Mouse (Mus musculus) layer of hippocampus, adult 2 months (tissue): ENCODE results near the gene Ccdc186. TPM values are rescaled to one million over a fixed set of nuclear protein-coding genes. Genes with fewer than 3 reads are reported as not detected.
A peak's percentile ranks its signal among the peaks of the same experiment; 100 is the strongest.
"Not testable (repeated sequence)": the region's sequence is repeated elsewhere in the genome, so short reads cannot be mapped to it uniquely, and the experiment has no call there.

ENCODE experiments used
- DNase-seq, 2 experiments: peaks; one replicate each; pipeline ENCODE4 v3.0.0; 2022; ENCODE audit warnings: low spot score in 2 of 2
- H3K27ac ChIP-seq: fragments of 200-600 bp; 2 replicates; pipeline ENCODE4 v1.8.1; 2022
- H3K4me3 ChIP-seq: fragments of 200-600 bp; 2 replicates; pipeline ENCODE4 v1.8.1; 2022; ENCODE audit warnings: mild to moderate bottlenecking
- CTCF ChIP-seq: fragments of 200-600 bp; conservative IDR thresholded peaks from 2 replicates; pipeline ENCODE4 v1.8.1; 2022; ENCODE audit warnings: antibody characterized with exemption, mild to moderate bottlenecking, moderate library complexity
- total RNA-seq, 2 experiments: library from RNA; stranded (reverse); gene quantifications; 2 replicates each; pipeline ENCODE4 v1.2.3; 2021

Gene Ccdc186
- total RNA-seq, 2 experiments from 2014 or later, result 49.5 to 51.5 TPM

- H3K27ac ChIP-seq, result no peak overlapping the region
- no peak for TF ChIP-seq CTCF
- H3K4me3 ChIP-seq, result no peak overlapping the region
Observed at GRCm38 (mm10) chr19:56761096-56761495, 60.9 kb downstream of the Ccdc186 start.

GRCm38 (mm10) chr19:56760306-56760940, 61.6 kb downstream of the Ccdc186 start:
- Histone ChIP-seq H3K27ac (no peak overlapping the region), H3K4me3 (no peak overlapping the region)
- TF ChIP-seq CTCF, result no peak
- DNase-seq, result no peak

More at GRCm38 (mm10) chr19:56761096-56761495, 60.9 kb downstream of the Ccdc186 start:
- DNase-seq, result no peak

DNA sequence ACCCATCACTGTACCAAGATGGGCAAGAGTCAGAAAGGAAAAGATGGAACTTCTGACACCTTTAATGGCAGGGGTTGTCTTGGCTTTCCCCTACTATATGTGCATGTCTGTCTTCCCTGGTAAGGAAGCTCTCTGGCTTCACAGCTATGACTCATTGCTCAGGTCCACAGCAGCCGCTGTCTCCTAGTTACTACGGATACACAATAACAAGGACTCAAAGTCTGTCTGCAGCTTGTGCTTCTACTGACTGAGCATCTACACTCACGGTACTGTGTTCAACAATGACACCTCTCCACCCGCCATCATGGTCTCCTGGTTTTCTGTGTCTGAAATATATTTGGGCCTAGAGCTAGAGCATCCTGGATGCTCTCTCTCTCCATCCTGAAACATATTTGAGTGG, 62.2 kb downstream of the Ccdc186 start:
- DNase-seq, result no peak
- Histone ChIP-seq H3K27ac (no peak overlapping the region), H3K4me3 (no peak overlapping the region)
- TF ChIP-seq CTCF, result no peak

GRCm38 (mm10) chr19:56758311-56758710, 63.7 kb downstream of the Ccdc186 start:
- Histone ChIP-seq H3K4me3 (no peak overlapping the region), H3K27ac (no peak overlapping the region)
- no peak for DNase-seq
- no peak for TF ChIP-seq CTCF

DNA sequence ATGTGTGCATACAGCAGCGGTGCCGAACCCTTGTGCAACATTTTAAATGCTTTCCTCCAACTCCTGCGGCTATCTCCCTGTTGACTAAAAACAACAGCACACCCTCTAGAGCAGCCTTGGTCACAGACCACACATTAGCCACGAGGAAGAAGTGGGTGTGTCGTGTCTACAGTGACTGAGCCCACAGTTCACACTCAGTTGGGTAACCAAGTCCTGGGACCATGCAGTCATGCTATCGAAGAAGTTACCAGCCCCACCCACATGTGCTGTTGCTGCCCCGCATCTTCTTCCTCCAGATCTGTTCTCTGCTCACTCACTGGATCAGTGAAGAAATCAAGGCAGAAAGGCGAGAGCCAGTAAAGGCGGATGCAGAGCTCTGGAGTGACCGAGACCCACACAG, 65.6 kb downstream of the Ccdc186 start:
- Histone ChIP-seq H3K4me3 (no peak overlapping the region), H3K27ac (no peak overlapping the region)
- no peak for DNase-seq

DNA sequence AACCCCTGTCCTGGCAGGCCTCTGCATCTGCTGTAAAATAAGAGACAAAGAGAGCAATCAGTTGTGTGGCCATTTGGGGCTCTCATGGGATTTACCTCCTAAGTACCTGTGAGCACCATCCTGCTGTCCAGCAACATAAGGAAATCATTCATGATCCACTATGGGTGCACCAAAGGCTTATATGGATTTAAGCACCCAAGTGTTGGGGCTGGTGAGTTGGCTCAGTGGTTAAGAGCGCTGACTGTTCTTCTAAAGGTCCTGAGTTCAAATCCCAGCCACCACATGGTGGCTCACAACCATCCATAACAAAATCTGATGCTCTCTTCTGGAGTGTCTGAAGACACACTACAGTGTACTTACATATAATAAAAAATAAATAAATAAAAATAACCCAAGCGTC, 67.5 kb downstream of the Ccdc186 start:
- not testable (repeated sequence) for H3K4me3 ChIP-seq, DNase-seq

More for the DNA sequence above, 65.6 kb downstream of the Ccdc186 start:
- no peak for TF ChIP-seq CTCF

GRCm38 (mm10) chr19:56750709-56751108, 71.3 kb downstream of the Ccdc186 start:
- TF ChIP-seq CTCF, result no peak
- Histone ChIP-seq H3K27ac (no peak overlapping the region), H3K4me3 (no peak overlapping the region)
- DNase-seq, result no peak

More for the DNA sequence above, 67.5 kb downstream of the Ccdc186 start:
- not testable (repeated sequence) for H3K27ac ChIP-seq

- no peak for TF ChIP-seq CTCF
- no peak overlapping the region for H3K27ac ChIP-seq
- DNase-seq, result no peak
- no peak overlapping the region for H3K4me3 ChIP-seq
Observed at GRCm38 (mm10) chr19:56749343-56749742, 72.6 kb downstream of the Ccdc186 start.

DNA sequence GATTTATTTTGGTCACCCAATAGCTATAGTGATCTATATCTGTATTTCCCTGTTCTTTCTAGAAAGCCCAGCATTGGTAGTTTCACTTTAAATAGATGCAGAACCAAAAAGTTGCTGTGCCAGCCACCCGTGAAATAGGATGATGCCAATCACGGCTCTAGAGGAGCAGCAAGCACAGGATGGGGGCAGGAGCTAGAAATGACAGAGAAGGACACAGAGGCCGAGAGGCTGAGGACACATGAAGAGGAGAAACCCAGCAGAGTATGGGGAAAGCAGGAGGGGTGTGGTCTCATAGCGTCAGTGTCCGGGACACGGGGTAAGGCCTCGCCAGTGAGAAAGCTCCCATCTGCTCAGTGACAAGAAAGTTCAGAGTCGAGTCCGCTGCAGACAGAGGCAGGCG, 74.1 kb downstream of the Ccdc186 start:
- H3K27ac ChIP-seq, result no peak overlapping the region
- H3K4me3 ChIP-seq, result no peak overlapping the region
- no peak for DNase-seq
- TF ChIP-seq CTCF, result no peak

DNA sequence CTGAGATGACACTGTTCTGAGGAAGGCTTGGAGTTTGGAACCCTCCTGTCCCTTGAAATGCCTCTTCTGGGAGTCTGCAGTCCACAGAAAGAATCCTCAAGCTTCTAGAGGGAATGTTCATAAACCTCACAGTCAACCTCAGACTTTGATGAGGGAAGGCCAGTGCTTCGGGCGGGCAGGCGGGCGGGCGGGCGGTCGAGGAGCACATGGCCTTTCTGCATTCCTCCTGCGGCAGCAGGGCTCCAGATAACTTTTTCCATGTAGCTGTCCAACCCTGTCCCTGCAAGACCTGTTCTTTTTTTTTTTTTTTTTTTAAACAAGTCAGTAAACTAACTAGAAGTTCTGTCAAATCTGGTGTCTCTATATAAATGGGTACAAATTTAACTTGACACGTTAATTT, 75.4 kb downstream of the Ccdc186 start:
- DNase-seq, result no peak
- TF ChIP-seq CTCF, result no peak
- H3K4me3 ChIP-seq, result no peak overlapping the region
- no peak overlapping the region for H3K27ac ChIP-seq

- no peak for DNase-seq
- TF ChIP-seq CTCF, result no peak
- no peak overlapping the region for H3K27ac ChIP-seq
- H3K4me3 ChIP-seq, result no peak overlapping the region
Observed at GRCm38 (mm10) chr19:56745528-56745927, 76.5 kb downstream of the Ccdc186 start.

- peak; percentile 62 for TF ChIP-seq CTCF
- no peak overlapping the region for H3K27ac ChIP-seq
- no peak for DNase-seq
- no peak overlapping the region for H3K4me3 ChIP-seq
Observed at GRCm38 (mm10) chr19:56745061-56745460, 76.9 kb downstream of the Ccdc186 start.

Other genes with a start within 250 kb of the Ccdc186 start
- 10 to 100 TPM; 17.7 to 21.4 TPM for gene Adrb1, start 100.0 kb downstream of the Ccdc186 start, total RNA-seq
- under 1 TPM; 0.56 to 0.59 TPM for gene Tdrd1, start 4.0 kb upstream of the Ccdc186 start, total RNA-seq
- not detected for gene Vwa2, start 52.1 kb upstream of the Ccdc186 start, total RNA-seq
- gene Afap1l2, start 186.0 kb upstream of the Ccdc186 start, total RNA-seq, result 10 to 100 TPM; 11.4 to 12.0 TPM